Mouse (Mus musculus) NIH3T3 (cell line): ENCODE results near the gene Snrpd2.
A peak's percentile ranks its signal among the peaks of the same experiment; 100 is the strongest.

ENCODE experiments used
- DNase-seq: peaks from one replicate; pipeline ENCODE4 v3.0.0-alpha.2; 2012; ENCODE audit warnings: low read depth

The Snrpd2 gene

DNA sequence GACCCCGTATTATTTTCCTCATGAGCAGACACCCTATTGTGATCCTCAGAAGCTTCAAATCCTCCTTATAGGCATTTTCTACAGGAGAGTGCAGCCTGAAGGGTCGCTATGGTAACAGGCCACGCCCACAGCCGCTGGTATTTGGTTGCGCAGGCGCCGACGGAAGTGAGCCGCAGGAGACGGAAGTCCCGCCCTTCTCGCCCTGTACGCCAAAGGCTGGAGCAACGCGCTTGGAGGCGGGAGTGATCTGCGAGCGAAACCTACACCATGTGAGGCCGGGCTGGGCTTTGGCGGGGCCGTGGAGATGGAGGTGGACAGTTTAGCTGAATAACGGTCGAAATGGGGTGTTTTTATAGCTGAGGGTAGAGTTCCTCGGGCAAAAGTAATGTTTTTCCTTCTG, at the start of gene Snrpd2:
Snrpd2 (plus strand) TSS at position 97 of the 400 bp plus-strand sequence.
- DNase-seq: peak; percentile 98

DNA sequence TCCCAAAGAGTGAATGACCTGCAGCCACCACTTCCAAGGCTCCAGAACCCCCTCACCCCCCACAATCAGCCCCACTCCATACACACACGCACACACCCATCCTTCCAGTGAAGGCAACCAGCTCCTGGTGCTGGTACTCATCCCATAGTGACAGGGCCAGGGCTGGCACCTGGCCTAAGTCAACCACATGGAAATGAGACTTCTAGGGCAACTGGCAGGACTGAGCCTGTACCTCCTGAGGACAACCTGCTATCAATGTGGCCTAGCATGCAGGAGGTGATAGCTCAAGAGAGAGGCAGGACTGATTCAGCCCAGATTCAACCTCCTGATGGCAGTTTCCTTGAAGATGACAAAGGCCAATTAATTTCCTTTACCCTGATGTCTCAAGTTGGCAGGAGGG, 49.2 kb upstream of the Snrpd2 start:
- no peak for DNase-seq

DNA sequence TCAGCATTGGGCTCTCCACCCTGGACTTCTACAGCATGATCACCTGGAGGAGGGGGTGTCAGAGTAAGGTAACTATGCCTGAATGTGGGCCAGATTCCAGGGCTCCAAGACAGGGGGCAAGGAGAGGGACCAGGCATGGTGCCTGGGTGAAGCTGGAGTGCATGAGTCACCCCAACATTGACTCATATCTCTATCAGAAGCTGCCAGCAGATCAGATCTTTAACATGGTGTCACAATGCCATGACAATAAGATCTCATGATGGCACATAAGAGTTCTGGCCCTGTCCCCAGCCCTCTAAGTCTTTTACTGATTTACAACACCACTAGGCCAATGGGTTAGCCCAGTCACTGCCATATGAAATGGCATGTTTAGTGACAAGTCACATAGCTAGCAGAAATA, 45.8 kb upstream of the Snrpd2 start:
- peak; percentile 30 for DNase-seq

DNA sequence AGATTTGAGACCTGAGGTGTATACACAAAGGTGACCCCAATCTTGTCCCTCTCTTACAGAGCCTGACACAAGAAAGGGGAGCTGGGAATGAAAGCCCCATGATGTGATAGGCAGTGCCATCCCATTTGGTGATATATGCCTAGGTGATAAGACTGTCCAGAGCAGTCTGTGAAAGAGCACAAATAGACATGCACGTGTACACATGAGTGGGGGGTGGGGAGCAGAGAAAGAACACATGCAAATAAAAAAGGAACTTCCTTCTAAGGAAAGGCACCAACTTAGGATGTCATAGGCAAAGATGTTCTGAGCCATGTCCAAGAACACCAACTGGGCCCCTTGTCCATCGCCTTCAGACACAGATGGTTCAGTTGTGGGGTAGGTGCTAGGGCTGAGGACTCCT, 45.0 kb upstream of the Snrpd2 start:
- no peak for DNase-seq

DNA sequence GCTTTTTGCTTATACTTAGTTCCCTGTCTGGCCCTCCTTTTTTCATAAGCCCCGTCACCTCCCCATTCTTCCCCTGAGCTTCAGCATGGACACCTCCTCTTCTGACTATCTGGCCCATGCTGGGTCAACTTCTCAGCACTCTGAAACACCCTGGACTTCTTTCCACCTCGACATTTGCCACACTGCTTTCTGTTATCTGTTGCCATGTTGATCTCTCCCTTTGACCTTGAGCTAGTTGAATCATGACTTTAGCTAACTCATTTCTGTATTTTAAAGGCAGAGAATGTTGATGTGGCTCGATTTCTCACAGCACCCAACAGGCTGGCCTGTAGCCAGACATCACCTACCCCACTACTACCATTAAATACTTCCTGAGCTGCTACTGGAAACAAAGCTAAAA, 42.1 kb upstream of the Snrpd2 start:
- no peak for DNase-seq

DNA sequence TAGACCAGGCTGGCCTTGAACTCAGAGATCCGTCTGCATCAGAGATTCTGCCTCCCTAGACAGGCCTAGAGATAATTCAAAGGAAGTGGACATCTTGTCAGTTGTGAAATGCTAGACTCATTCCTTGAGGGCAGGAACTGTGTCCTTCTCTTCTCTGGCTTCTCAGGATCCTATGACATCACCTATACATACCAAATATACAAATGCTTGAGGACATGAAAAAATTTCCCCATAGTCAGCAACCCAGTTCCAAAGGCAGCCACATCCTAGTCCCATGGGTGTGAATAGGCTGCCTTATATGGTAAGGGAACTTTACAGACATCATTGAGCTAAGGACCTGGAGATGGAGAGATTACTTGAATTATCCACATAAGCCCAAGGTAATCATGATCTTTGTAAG, 40.0 kb upstream of the Snrpd2 start:
- no peak for DNase-seq

GRCm38 (mm10) chr7:19118028-19118771, 31.3 kb upstream of the Snrpd2 start, which contains the start of gene Gm4969:
Gm4969 (minus strand) TSS chr7:19118368.
- no peak for DNase-seq

- DNase-seq: no peak
These were observed 30.4 kb upstream of the Snrpd2 start for GRCm38 (mm10) chr7:19119083-19119482.

GRCm38 (mm10) chr7:19119631-19120429, 29.7 kb upstream of the Snrpd2 start, which contains the start of gene Fbxo46:
Fbxo46 (plus strand) TSS chr7:19119859.
- DNase-seq: peak; percentile 97

GRCm38 (mm10) chr7:19121686-19122085, 27.8 kb upstream of the Snrpd2 start:
- no peak for DNase-seq

DNA sequence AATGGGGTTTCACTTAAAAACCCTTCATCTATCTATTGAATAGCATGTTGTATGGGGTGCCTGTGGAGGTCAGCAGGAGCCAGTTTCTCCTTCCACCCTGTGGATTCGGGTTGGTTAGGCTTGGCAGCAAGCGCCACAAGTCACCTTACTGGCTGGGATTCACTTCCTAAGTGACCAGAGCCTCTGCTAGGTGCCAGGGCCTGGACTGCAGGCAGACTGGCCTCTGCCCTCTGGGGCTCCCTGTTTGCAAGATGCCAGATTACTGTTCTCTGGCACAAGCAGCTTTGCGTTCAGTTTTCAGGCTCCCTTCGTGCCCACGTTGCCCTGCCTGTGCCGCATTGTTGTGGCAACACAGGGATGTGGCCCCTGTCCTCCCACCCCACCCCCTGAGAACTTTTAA, 24.8 kb upstream of the Snrpd2 start:
- no peak for DNase-seq

GRCm38 (mm10) chr7:19127744-19128143, 21.8 kb upstream of the Snrpd2 start:
- DNase-seq: no peak

- no peak for DNase-seq
These were observed 20.1 kb upstream of the Snrpd2 start for GRCm38 (mm10) chr7:19129396-19129795.

GRCm38 (mm10) chr7:19130657-19131056, 18.9 kb upstream of the Snrpd2 start:
- DNase-seq: peak; percentile 68

DNA sequence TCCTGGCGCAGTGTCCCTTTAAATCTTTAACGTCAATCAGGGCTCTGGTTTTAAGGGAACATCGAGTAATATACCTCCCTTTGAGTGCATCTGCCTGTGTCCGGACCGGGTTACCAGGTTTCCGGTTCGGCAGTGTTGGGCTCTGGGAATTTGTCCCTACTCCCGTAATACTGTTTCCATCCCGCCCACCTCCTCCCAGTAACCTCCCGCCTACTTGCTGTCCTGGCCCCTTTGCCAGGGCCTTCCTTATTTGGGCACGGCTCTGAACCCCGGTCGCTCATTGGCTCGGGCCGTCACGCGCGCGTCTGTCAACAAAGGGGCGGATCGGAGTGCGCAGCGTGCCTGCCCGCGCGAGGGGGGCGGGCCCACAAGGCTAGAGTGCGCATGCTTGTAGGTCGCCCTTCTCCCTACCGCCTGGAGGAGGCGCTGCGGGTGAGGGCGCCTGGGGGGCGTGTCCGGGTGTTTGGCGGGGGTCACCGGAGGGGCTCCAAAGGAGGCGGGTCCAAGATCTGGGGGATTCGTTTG, 18.1 kb upstream of the Snrpd2 start:
- peak; percentile 99 for DNase-seq

- no peak for DNase-seq
These were observed 13.4 kb upstream of the Snrpd2 start for GRCm38 (mm10) chr7:19136168-19136567.

DNA sequence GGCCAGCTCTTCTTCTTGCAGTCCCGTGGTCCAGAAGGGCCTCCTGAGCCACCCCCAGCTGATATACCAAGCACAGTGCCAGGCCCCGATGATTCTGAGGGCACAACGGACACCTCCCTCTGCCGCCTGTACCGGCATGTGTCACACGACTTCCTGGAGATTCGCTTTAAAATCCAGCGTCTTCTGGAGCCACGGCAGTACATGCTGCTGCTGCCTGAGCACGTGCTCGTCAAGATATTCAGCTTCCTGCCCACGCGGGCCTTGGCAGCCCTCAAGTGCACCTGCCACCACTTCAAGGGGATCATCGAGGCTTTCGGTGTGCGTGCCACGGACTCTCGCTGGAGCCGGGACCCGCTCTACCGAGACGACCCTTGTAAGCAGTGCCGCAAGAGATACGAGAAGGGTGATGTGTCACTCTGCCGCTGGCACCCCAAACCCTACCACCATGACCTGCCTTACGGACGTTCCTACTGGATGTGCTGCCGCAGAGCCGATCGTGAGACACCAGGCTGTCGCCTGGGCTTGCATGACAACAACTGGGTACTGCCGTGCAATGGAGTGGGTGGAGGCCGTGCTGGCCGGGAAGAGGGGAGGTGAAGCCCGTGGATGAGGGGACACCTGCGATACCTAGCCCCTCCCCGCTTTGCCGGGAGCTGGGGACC, 12.7 kb upstream of the Snrpd2 start:
- no peak for DNase-seq

- DNase-seq: peak; percentile 91
These were observed 12.1 kb upstream of the Snrpd2 start for GRCm38 (mm10) chr7:19137380-19137779.

GRCm38 (mm10) chr7:19146793-19147192, 2.7 kb upstream of the Snrpd2 start:
- no peak for DNase-seq

GRCm38 (mm10) chr7:19147497-19148045, 2.0 kb upstream of the Snrpd2 start:
- DNase-seq: peak; percentile 59

- DNase-seq: no peak
These were observed 1.2 kb upstream of the Snrpd2 start for GRCm38 (mm10) chr7:19148180-19148874.
